Mouse (Mus musculus): ENCODE data around the gene Psmc3. TPM values are rescaled to one million over a fixed set of nuclear protein-coding genes. Genes with fewer than 3 reads are reported as not detected.
"Not testable (repeated sequence)": the region's sequence is repeated elsewhere in the genome, so short reads cannot be mapped to it uniquely, and the experiment has no call there.

Psmc3 gene
- polyA plus RNA-seq, 2 experiments = 203 to 305 TPM

GRCm38 (mm10) chr2:91109241-91109640, 55.4 kb downstream of the Psmc3 start:
- H3K9ac ChIP-seq (ENCODE audit: low read depth, low read length, severe bottlenecking) = no peak overlapping the region
- H3K27ac ChIP-seq (replicated peaks; ENCODE audit: low read depth, low read length) = no peak overlapping the region
- 80% methylated on average over 5 of the region's 5 CpGs for WGBS
- no peak overlapping the region for H3K4me3 ChIP-seq (replicated peaks; ENCODE audit: low read length)
- no peaks in the 10 kb centered on the region for H3K27me3 ChIP-seq (ENCODE audit: control insufficient read depth, insufficient read depth, low read length)
- H3K4me1 ChIP-seq (ENCODE audit: control insufficient read depth, insufficient read depth, low read length) = no peaks in the 10 kb centered on the region
- no peaks in the 10 kb centered on the region for H3K9me3 ChIP-seq (ENCODE audit: control insufficient read depth, low read length)
- no peaks in the 10 kb centered on the region for H3K36me3 ChIP-seq (ENCODE audit: control insufficient read depth, insufficient read depth, low read length)
- no peak for DNase-seq (ENCODE audit: low spot score)
- H3K4me2 ChIP-seq (replicated peaks; ENCODE audit: low read depth, low read length, severe bottlenecking) = no peak overlapping the region
- TF ChIP-seq POLR2A (IDR thresholded peaks at IDR 0.05; ENCODE audit: borderline replicate concordance, extremely low read depth, insufficient read depth, insufficient read length) = no peak
- no peak for ATAC-seq (ENCODE audit: low FRiP score, low read depth)

- no peak overlapping the region for H3K4me3 ChIP-seq (replicated peaks; ENCODE audit: low read length)
- no peaks in the 10 kb centered on the region for H3K4me1 ChIP-seq (ENCODE audit: control insufficient read depth, insufficient read depth, low read length)
- no peak overlapping the region for H3K4me2 ChIP-seq (replicated peaks; ENCODE audit: low read depth, low read length, severe bottlenecking)
- ATAC-seq (ENCODE audit: low FRiP score, low read depth) (no peak), DNase-seq (ENCODE audit: low spot score) (no peak)
- no peak overlapping the region for H3K9ac ChIP-seq (ENCODE audit: low read depth, low read length, severe bottlenecking)
- H3K27me3 ChIP-seq (ENCODE audit: control insufficient read depth, insufficient read depth, low read length) = no peaks in the 10 kb centered on the region
- WGBS = 82% methylated on average over 5 of the region's 5 CpGs
- H3K27ac ChIP-seq (replicated peaks; ENCODE audit: low read depth, low read length) = no peak overlapping the region
- no peaks in the 10 kb centered on the region for H3K36me3 ChIP-seq (ENCODE audit: control insufficient read depth, insufficient read depth, low read length)
- H3K9me3 ChIP-seq (ENCODE audit: control insufficient read depth, low read length) = no peaks in the 10 kb centered on the region
- TF ChIP-seq POLR2A (IDR thresholded peaks at IDR 0.05; ENCODE audit: borderline replicate concordance, extremely low read depth, insufficient read depth, insufficient read length) = no peak
Measured at GRCm38 (mm10) chr2:91109807-91110385, 56.1 kb downstream of the Psmc3 start.

DNA sequence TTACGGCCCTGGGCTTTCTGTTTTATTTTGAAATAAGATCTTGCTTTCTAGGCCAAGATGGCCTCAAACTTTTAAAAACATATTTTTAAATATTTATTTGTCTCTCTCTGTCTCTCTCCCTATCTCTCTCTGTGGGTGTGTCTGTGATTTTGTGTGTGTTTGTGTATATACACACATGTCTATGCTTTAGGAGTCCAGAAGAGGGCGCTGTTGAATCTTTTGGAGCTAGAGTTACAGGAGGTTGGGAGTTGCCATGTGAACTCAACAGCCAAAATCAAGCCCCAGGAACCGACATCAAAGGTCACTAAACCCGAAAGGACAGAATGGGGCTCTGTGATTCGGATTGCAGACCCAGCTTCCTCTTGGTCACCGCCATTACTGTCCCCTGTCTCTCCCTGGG, 56.6 kb downstream of the Psmc3 start:
- Histone ChIP-seq H3K36me3 (ENCODE audit: control insufficient read depth, insufficient read depth, low read length) (no peaks in the 10 kb centered on the region), H3K4me1 (ENCODE audit: control insufficient read depth, insufficient read depth, low read length) (no peaks in the 10 kb centered on the region), H3K9me3 (ENCODE audit: control insufficient read depth, low read length) (no peaks in the 10 kb centered on the region), H3K9ac (ENCODE audit: low read depth, low read length, severe bottlenecking) (no peak overlapping the region), H3K4me2 (replicated peaks; ENCODE audit: low read depth, low read length, severe bottlenecking) (no peak overlapping the region), H3K27me3 (ENCODE audit: control insufficient read depth, insufficient read depth, low read length) (no peaks in the 10 kb centered on the region), H3K27ac (replicated peaks; ENCODE audit: low read depth, low read length) (no peak overlapping the region), H3K4me3 (replicated peaks; ENCODE audit: low read length) (no peak overlapping the region)
- WGBS = 76% methylated on average over 6 of the region's 6 CpGs
- ATAC-seq (ENCODE audit: low FRiP score, low read depth) (no peak), DNase-seq (ENCODE audit: low spot score) (no peak)
- TF ChIP-seq POLR2A (IDR thresholded peaks at IDR 0.05; ENCODE audit: borderline replicate concordance, extremely low read depth, insufficient read depth, insufficient read length) = no peak

DNA sequence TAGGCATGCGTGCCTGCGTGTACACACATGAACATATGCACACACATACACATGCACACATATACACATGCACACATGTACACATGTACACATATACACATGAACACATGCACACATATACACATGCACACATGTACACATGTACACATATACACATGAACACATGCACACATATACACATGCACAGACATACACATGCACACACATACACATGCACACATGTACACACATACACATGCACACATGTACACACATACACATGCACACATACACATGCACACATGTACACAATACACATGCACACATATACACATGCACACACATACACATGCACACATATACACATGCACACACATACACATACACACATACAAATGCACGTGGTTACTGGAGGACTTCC, 58.0 kb downstream of the Psmc3 start:
- H3K4me2 ChIP-seq (replicated peaks; ENCODE audit: low read depth, low read length, severe bottlenecking); H3K27ac ChIP-seq (replicated peaks; ENCODE audit: low read depth, low read length); H3K9me3 ChIP-seq (ENCODE audit: control insufficient read depth, low read length); H3K4me3 ChIP-seq (replicated peaks; ENCODE audit: low read length); DNase-seq (ENCODE audit: low spot score); ATAC-seq (ENCODE audit: low FRiP score, low read depth); H3K36me3 ChIP-seq (ENCODE audit: control insufficient read depth, insufficient read depth, low read length); H3K9ac ChIP-seq (ENCODE audit: low read depth, low read length, severe bottlenecking); H3K27me3 ChIP-seq (ENCODE audit: control insufficient read depth, insufficient read depth, low read length); H3K4me1 ChIP-seq (ENCODE audit: control insufficient read depth, insufficient read depth, low read length): not testable (repeated sequence)
- WGBS = 87% methylated on average over 3 of the region's 3 CpGs

- Histone ChIP-seq H3K4me2 (replicated peaks; ENCODE audit: low read depth, low read length, severe bottlenecking) (no peak overlapping the region), H3K4me3 (replicated peaks; ENCODE audit: low read length) (no peak overlapping the region), H3K27ac (replicated peaks; ENCODE audit: low read depth, low read length) (no peak overlapping the region), H3K27me3 (ENCODE audit: control insufficient read depth, insufficient read depth, low read length) (no peaks in the 10 kb centered on the region), H3K9me3 (ENCODE audit: control insufficient read depth, low read length) (no peaks in the 10 kb centered on the region), H3K4me1 (ENCODE audit: control insufficient read depth, insufficient read depth, low read length) (no peaks in the 10 kb centered on the region), H3K9ac (ENCODE audit: low read depth, low read length, severe bottlenecking) (no peak overlapping the region), H3K36me3 (ENCODE audit: control insufficient read depth, insufficient read depth, low read length) (no peaks in the 10 kb centered on the region)
- no peak for TF ChIP-seq POLR2A (IDR thresholded peaks at IDR 0.05; ENCODE audit: borderline replicate concordance, extremely low read depth, insufficient read depth, insufficient read length)
- DNase-seq (ENCODE audit: low spot score) = no peak
- WGBS = 43% methylated on average over 4 of the region's 4 CpGs
- no peak for ATAC-seq (ENCODE audit: low FRiP score, low read depth)
Measured at GRCm38 (mm10) chr2:91112491-91112890, 58.7 kb downstream of the Psmc3 start.

DNA sequence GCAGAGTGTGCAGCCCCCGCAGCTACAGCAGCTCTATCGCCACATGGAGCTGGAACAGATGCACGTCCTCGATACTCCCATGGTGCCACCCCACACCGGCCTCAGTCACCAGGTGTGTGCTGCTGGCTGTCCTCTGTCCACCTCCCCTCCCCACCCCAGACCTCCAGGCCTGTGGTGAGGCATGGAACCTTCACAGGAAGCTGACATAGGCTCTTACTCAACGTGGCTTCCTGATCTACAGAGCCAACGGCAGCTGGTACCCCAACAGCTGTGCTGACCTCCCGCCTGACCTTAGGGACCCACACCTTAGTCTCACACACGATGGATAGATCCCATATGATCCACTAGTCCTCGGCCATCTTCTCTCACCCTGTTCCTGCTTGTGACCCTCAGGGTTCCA, 59.5 kb downstream of the Psmc3 start:
- DNase-seq (ENCODE audit: low spot score) (no peak), ATAC-seq (ENCODE audit: low FRiP score, low read depth) (no peak)
- H3K9me3 ChIP-seq (ENCODE audit: control insufficient read depth, low read length) = no peaks in the 10 kb centered on the region
- no peaks in the 10 kb centered on the region for H3K36me3 ChIP-seq (ENCODE audit: control insufficient read depth, insufficient read depth, low read length)
- H3K4me1 ChIP-seq (ENCODE audit: control insufficient read depth, insufficient read depth, low read length) = no peaks in the 10 kb centered on the region
- no peak overlapping the region for H3K9ac ChIP-seq (ENCODE audit: low read depth, low read length, severe bottlenecking)
- H3K27me3 ChIP-seq (ENCODE audit: control insufficient read depth, insufficient read depth, low read length) = no peaks in the 10 kb centered on the region
- no peak overlapping the region for H3K27ac ChIP-seq (replicated peaks; ENCODE audit: low read depth, low read length)
- 72% methylated on average over 10 of the region's 10 CpGs for WGBS
- H3K4me3 ChIP-seq (replicated peaks; ENCODE audit: low read length) = no peak overlapping the region
- no peak overlapping the region for H3K4me2 ChIP-seq (replicated peaks; ENCODE audit: low read depth, low read length, severe bottlenecking)
- no peak for TF ChIP-seq POLR2A (IDR thresholded peaks at IDR 0.05; ENCODE audit: borderline replicate concordance, extremely low read depth, insufficient read depth, insufficient read length)
